ENCODE assay signal across 9 mouse cellular contexts in genomic region chr10:59308993-59309715, GRCm38 (mm10). TPM values are rescaled to one million over a fixed set of nuclear protein-coding genes. Genes with fewer than 3 reads are reported as not detected.
DNase-seq lines count a peak whose midpoint lies in the region; ATAC-seq and TF ChIP-seq lines count a peak whose summit lies in the region.
"Had no signal": no experiment of that assay in that cellular context is flagged by ENCODE, and none has a peak within 500 bp of the region (broad histone marks: within the 10 kb centered on the region; RNA-seq: fewer than 3 reads in every experiment).

No protein-coding gene starts in this region.

- no peak overlapping the region for H3K4me3 ChIP-seq in lung, adult 2 months (replicated peaks; ENCODE audit: extremely low read depth, low read depth, low read length)
- no peak overlapping the region for H3K4me3 ChIP-seq in bone marrow macrophage, adult 2 months (ENCODE audit: insufficient read depth, low read length)
- no peak overlapping the region for H3K4me3 ChIP-seq in liver, postnatal 0 days (ENCODE audit: low read depth, low read length)
- no peak overlapping the region for H3K4me3 ChIP-seq in forebrain, embryonic 13.5 days
- H3K4me3 ChIP-seq: stomach, embryonic 15.5 days had no signal

- TF ChIP-seq POLR2A in lung, adult 2 months (IDR thresholded peaks at IDR 0.05; ENCODE audit: borderline replicate concordance, extremely low read depth, low read depth, low read length): no peak
- TF ChIP-seq POLR2A in bone marrow macrophage, adult 2 months (IDR thresholded peaks at IDR 0.05; ENCODE audit: borderline replicate concordance, low read depth, low read length): no peak

- H3K9me3 ChIP-seq in liver, postnatal 0 days (ENCODE audit: low read length): no peaks in the 10 kb centered on the region
- no peaks in the 10 kb centered on the region for H3K9me3 ChIP-seq in forebrain, embryonic 13.5 days (replicated peaks)
- H3K9me3 ChIP-seq: stomach, embryonic 15.5 days had no signal

- DNase-seq in cerebellum, adult 11-12 months: no peak
- peak; percentile 42 for DNase-seq in lung, adult 2 months
- DNase-seq in lung, postnatal 25 days (ENCODE audit: low spot score): no peak
- peak; percentile 35 for DNase-seq in liver, postnatal 0 days
- DNase-seq in yolk sac, embryonic 10.5 days (ENCODE audit: low spot score): no peak

- H3K36me3 ChIP-seq in liver, postnatal 0 days (replicated peaks; ENCODE audit: insufficient read depth, low read length): no peaks in the 10 kb centered on the region
- no peaks in the 10 kb centered on the region for H3K36me3 ChIP-seq in forebrain, embryonic 13.5 days (ENCODE audit: poor library complexity, severe bottlenecking)
- H3K36me3 ChIP-seq: stomach, embryonic 15.5 days had no signal

- TF ChIP-seq CTCF in lung, adult 2 months (IDR thresholded peaks at IDR 0.05; ENCODE audit: insufficient read depth, low read length): peak; percentile 93
- TF ChIP-seq CTCF in bone marrow macrophage, adult 2 months (IDR thresholded peaks at IDR 0.05; ENCODE audit: low read depth, low read length): peak; percentile 83
- peak; percentile 79 for TF ChIP-seq CTCF in liver, postnatal 0 days (IDR thresholded peaks at IDR 0.05; ENCODE audit: low read depth)

- H3K4me1 ChIP-seq in lung, adult 2 months (ENCODE audit: control insufficient read depth, insufficient read depth, low read length): peaks cover 17% of the 10 kb centered on the region
- H3K4me1 ChIP-seq in bone marrow macrophage, adult 2 months (ENCODE audit: control insufficient read depth, insufficient read depth, low read length): peaks cover 20% of the 10 kb centered on the region
- H3K4me1 ChIP-seq in liver, postnatal 0 days (ENCODE audit: insufficient read depth): peaks cover 2% of the 10 kb centered on the region; the same call in 1 of the 2 replicates
- no peaks in the 10 kb centered on the region for H3K4me1 ChIP-seq in forebrain, embryonic 13.5 days
- H3K4me1 ChIP-seq: stomach, embryonic 15.5 days had no signal

- ATAC-seq in cerebellum, adult (ENCODE audit: insufficient number of reproducible peaks, low FRiP score, low TSS enrichment): 0 out of 2 replicates have a peak, but pooled peaks have one; percentile 61
- ATAC-seq in liver, postnatal 0 days: no peak
- no peak for ATAC-seq in forebrain, embryonic 13.5 days

- no peaks in the 10 kb centered on the region for H3K27me3 ChIP-seq in liver, postnatal 0 days (ENCODE audit: insufficient read depth, low read length)
- no peaks in the 10 kb centered on the region for H3K27me3 ChIP-seq in forebrain, embryonic 13.5 days
- H3K27me3 ChIP-seq: stomach, embryonic 15.5 days had no signal

- 26% methylated on average over 3 of the region's 3 CpGs for WGBS in lung, adult 2 months
- 42% methylated on average over 3 of the region's 3 CpGs for WGBS in liver, postnatal 0 days (ENCODE audit: insufficient replicate concordance)
- 53% methylated on average over 3 of the region's 3 CpGs for WGBS in forebrain, embryonic 13.5 days

- no peak overlapping the region for H3K9ac ChIP-seq in liver, postnatal 0 days (replicated peaks)
- no peak overlapping the region for H3K9ac ChIP-seq in forebrain, embryonic 13.5 days
- H3K9ac ChIP-seq: stomach, embryonic 15.5 days had no signal

- H3K4me2 ChIP-seq in liver, postnatal 0 days (ENCODE audit: low read depth, low read length): no peak overlapping the region
- no peak overlapping the region for H3K4me2 ChIP-seq in forebrain, embryonic 13.5 days
- H3K4me2 ChIP-seq: stomach, embryonic 15.5 days had no signal

- TF ChIP-seq EP300 in liver, postnatal 0 days (IDR thresholded peaks at IDR 0.05; ENCODE audit: low read depth): no peak

- H3K27ac ChIP-seq in bone marrow macrophage, adult 2 months (ENCODE audit: insufficient read depth, low read depth, low read length): no peak overlapping the region
- no peak overlapping the region for H3K27ac ChIP-seq in liver, postnatal 0 days (ENCODE audit: low read depth)
- H3K27ac ChIP-seq in forebrain, embryonic 13.5 days: no peak overlapping the region
- H3K27ac ChIP-seq: stomach, embryonic 15.5 days had no signal

RNA-seq across cellular contexts. Expression of gene P4ha1, which starts 13.9 kb away (rescaled TPM):
- 17.4 and 21.9 TPM in 2 replicates for polyA plus RNA-seq in lung, adult 2 months (2012; rRNA removed)
- 58.7 and 59.2 TPM in 2 replicates for polyA plus RNA-seq in bone marrow macrophage, adult 2 months (2012; ENCODE audit: insufficient read depth, insufficient read length, missing spikeins)
- 5.3 and 6.4 TPM in 2 replicates for polyA plus RNA-seq in liver, postnatal 0 days (2015; fragmentation: Nextera tagmentation; extraction: Ambion mirVana)
- 25.9 and 26.9 TPM in 2 replicates for polyA plus RNA-seq in forebrain, embryonic 13.5 days (2015; fragmentation: Nextera tagmentation; extraction: Ambion mirVana)

Comparison
In these comparisons a context has a peak if more than half of its experiments do, and no peak if none do; other contexts are left out.
1. DNase-seq: peak in lung, adult 2 months (single experiment) and liver, postnatal 0 days (single experiment); none in cerebellum, adult 11-12 months (single experiment), lung, postnatal 25 days (single experiment) and yolk sac, embryonic 10.5 days (single experiment).
2. Peak in every context shown above with its lines, with median percentiles within 50 percentile points of each other: CTCF ChIP-seq.